Mouse (Mus musculus) layer of hippocampus, postnatal 36 days (tissue): ENCODE results near the gene Foxa2. TPM values are rescaled to one million over a fixed set of nuclear protein-coding genes. Genes with fewer than 3 reads are reported as not detected.

ENCODE experiments used
- DNase-seq, 2 experiments: peaks; one replicate each; pipeline ENCODE4 v3.0.0; 2022
- microRNA-seq, 2 experiments: library from miRNA; unstranded; fragments of <30 nt; microRNA quantifications; one replicate each; pipeline ENCODE4 v1.2.0; 2021
- total RNA-seq, 2 experiments: library from RNA; stranded (reverse); gene quantifications; 2 replicates each; pipeline ENCODE4 v1.2.3; 2021

The Foxa2 gene
- total RNA-seq, 2 experiments from 2014 or later: not detected

DNA sequence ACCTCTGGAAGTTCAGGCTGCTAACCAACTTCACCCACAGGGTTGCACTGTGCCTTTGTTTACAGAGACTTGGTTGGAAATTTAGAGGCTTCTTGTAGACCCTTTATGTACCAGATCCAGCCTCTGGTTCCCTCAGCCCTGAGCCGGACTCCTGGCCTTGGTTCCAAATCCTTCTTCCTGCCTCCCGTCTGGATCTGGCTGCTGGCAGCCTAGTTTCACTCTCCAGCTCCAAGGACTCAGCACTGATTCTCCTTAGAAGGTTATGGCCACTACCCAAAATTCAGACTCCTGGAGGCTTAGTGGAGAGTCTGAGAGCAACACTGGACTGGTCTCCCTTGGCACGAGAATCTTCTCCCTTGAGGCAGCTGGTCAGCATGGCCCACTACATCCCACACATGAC, 43.3 kb downstream of the Foxa2 start:
- no peak for DNase-seq

DNA sequence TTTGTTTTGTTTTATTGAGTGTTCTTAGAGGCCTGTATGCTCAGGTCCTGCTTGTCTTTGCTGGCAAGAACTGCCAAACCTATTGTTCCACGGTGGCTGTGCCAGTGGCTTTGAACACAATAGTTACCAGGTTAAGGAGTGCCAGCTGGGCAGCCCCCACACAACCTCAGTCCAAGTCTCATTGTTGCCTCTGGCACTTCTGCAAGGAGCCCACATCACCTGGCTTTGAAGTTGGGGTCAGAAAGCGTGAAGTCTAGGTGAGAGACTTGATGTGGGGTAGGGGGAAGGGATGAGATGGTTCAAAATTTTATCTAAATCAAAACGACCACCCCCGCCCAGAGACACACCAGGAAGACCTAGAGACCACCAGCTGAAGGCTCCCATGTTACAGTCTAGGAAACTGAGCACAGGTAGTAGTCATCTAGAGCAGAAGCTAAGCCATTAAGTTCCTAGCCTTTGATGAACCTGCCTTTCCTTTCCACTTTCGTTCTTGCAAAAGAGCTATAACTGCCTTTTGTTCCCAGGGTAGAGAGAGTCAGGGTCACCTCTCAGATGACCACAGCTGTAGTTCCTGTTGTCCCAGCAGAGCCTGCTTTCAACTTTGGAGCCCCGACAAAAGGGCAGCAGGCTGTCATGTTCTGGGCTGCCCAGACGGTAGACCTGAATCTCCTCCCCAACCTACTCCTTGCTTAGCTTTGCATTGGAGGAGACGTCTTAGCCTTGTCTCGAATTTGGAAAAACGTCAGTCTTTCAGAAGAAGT, 48.4 kb downstream of the Foxa2 start:
- DNase-seq: no peak

DNA sequence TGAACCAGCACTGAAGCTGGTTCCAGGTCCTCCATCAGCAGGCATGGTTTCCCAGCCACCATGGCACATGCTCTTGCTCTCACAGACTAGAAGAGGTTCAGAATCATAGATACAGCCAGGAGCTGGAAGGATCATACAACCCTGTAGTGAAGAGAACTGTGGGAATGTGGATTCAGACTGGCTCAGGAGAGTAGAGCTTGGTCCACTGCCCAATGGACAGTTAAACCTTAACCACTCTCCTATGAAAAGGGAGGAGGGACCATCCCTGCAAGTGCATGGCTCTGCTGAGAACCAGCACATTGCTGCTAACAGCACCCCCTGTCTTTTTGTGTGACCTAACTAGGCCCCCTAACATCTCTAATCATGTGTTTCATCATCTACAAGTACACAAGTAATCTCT, 50.0 kb downstream of the Foxa2 start:
- DNase-seq: no peak

DNA sequence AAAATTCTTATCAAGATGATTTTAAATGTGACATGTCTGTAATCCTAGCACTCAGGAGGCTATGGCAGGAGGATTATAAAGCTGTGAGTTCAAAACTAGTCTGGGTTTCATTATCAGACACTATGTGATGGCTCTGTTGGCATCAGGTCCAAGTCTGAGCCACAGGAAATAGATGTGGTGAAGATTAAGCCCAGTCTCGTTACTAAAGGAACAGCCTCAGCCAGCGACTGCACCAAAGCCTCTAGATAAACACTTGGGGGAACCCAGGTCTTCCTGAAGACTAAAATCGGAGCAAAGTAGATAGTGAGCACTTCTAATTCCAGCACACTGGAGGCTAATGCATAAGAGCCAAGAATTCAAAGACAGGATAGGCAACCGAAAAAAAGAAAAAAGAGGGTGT, 52.9 kb downstream of the Foxa2 start:
- DNase-seq: no peak

DNA sequence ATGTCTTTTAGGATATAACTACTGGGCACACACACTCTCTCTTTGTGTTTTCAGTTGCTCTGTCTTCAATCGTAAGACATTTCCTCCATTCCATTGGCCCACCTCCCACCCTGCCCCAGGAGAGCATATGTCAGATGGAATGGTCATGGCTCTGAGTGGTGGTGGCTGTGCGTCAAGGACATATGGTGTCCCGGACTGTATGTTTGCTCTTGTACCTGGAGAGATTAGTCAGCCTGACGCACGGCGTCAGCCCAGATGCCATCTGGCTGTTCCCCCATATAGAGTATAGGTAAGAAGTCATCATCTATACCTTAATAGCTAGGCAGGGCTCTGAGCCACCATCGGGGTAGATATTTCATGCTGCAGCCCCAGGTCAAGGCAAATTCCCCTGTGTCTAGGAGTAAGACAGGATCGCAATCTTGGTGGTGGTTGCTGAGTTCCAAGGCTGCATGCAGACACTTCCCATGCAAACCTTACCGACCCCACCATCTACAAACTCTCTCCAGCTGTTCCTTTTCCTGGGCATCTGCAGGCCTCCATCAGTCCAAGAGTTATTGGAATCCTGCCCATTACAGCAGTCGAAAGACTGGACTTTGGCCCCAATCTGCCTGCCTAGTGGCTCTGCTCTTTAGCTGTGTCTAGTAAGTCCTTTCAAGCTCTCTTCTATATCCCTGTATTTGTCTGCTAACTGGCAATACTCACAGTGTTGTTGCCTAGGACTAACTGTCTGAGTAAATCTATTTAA, 53.7 kb downstream of the Foxa2 start:
- no peak for DNase-seq

Small RNA genes lying within 50 kb of the gene (microRNA-seq; reads per million reads assigned to microRNA genes)
- 0 reads per million in 2 experiments for gene Gm27420
